Mouse (Mus musculus) adrenal gland, adult 10 weeks (tissue): ENCODE results near the gene Eva1a. TPM values are rescaled to one million over a fixed set of nuclear protein-coding genes. Genes with fewer than 3 reads are reported as not detected.

Experiments
- polyA plus RNA-seq: library from polyadenylated mRNA; stranded (reverse); fragments of 350-450 nt; fragmentation: Illumina TruSeq; extraction: RNeasy Lipid Tissue Mini Kit (QIAGEN cat#74804); gene quantifications from one replicate; pipeline ENCODE4 v1.2.3, GENCODE M21; 2014; ENCODE audit warnings: low read depth, low replicate concordance

The Eva1a gene
- 0.47 TPM for polyA plus RNA-seq

GRCm38 (mm10) chr6:82040834-82041487, at the start of gene Eva1a:
Eva1a (plus strand) TSS chr6:82041043.

Other genes with a start within 250 kb of the Eva1a start
- gene Gcfc2, start 117.4 kb upstream of the Eva1a start, polyA plus RNA-seq, result 20.8 TPM
- 46.7 TPM for gene Mrpl19, start 75.1 kb upstream of the Eva1a start, polyA plus RNA-seq